ENCODE assay signal across 40 mouse cellular contexts in genomic region chr5:67106261-67106660, GRCm38 (mm10). TPM values are rescaled to one million over a fixed set of nuclear protein-coding genes. Genes with fewer than 3 reads are reported as not detected.
"Had no signal": no experiment of that assay in that cellular context is flagged by ENCODE, and none has a peak within 500 bp of the region (broad histone marks: within the 10 kb centered on the region; RNA-seq: fewer than 3 reads in every experiment).

No protein-coding gene starts in this region.

- H3K9me3 ChIP-seq: limb, embryonic 10.5 days; limb, embryonic 12.5 days; limb, embryonic 13.5 days; limb, embryonic 15.5 days; liver, embryonic 12.5 days; liver, embryonic 13.5 days; liver, embryonic 15.5 days; lung, embryonic 15.5 days; midbrain, embryonic 10.5 days; midbrain, embryonic 12.5 days; midbrain, embryonic 13.5 days; midbrain, embryonic 15.5 days; neural tube, embryonic 12.5 days had no signal

- H3K9ac ChIP-seq: limb, embryonic 12.5 days; limb, embryonic 13.5 days; limb, embryonic 15.5 days; liver, embryonic 12.5 days; liver, embryonic 13.5 days; liver, embryonic 14.5 days; liver, embryonic 15.5 days; liver, postnatal 0 days; lung, embryonic 14.5 days; lung, embryonic 15.5 days; midbrain, embryonic 12.5 days; midbrain, embryonic 13.5 days; midbrain, embryonic 15.5 days; neural tube, embryonic 12.5 days had no signal

- H3K27ac ChIP-seq: limb, embryonic 10.5 days; limb, embryonic 12.5 days; limb, embryonic 13.5 days; limb, embryonic 15.5 days; liver, embryonic 12.5 days; liver, embryonic 13.5 days; liver, embryonic 14.5 days; liver, embryonic 15.5 days; lung, embryonic 15.5 days; macrophage; midbrain, embryonic 10.5 days; midbrain, embryonic 12.5 days; midbrain, embryonic 13.5 days; midbrain, embryonic 15.5 days; neural tube, embryonic 12.5 days had no signal

- H3K36me3 ChIP-seq: limb, embryonic 10.5 days; limb, embryonic 12.5 days; limb, embryonic 13.5 days; limb, embryonic 15.5 days; liver, embryonic 12.5 days; liver, embryonic 13.5 days; liver, embryonic 15.5 days; lung, embryonic 15.5 days; midbrain, embryonic 10.5 days; midbrain, embryonic 12.5 days; midbrain, embryonic 13.5 days; midbrain, embryonic 15.5 days; neural tube, embryonic 12.5 days had no signal

- H3K4me1 ChIP-seq: liver, embryonic 12.5 days; liver, embryonic 13.5 days; liver, embryonic 15.5 days; lung, embryonic 15.5 days; megakaryocyte, embryonic 14.5 days; midbrain, embryonic 15.5 days had no signal

- ATAC-seq: liver, embryonic 12.5 days; liver, postnatal 0 days; lung, postnatal 0 days; midbrain, embryonic 13.5 days; midbrain, embryonic 15.5 days; midbrain, embryonic 16.5 days had no signal

- H3K4me2 ChIP-seq: limb, embryonic 12.5 days; limb, embryonic 13.5 days; limb, embryonic 15.5 days; liver, embryonic 11.5 days; liver, embryonic 12.5 days; liver, embryonic 13.5 days; liver, embryonic 15.5 days; lung, embryonic 14.5 days; lung, embryonic 15.5 days; midbrain, embryonic 11.5 days; midbrain, embryonic 12.5 days; midbrain, embryonic 13.5 days; midbrain, embryonic 15.5 days; neural tube, embryonic 12.5 days had no signal

- DNase-seq: left cerebral cortex, postnatal 4 days; liver; liver, embryonic 13.5 days; liver, postnatal 0 days; lung, adult 18-20 months; lung, adult 2 months; lung, embryonic 14.5 days; lung, postnatal 10 days; lung, postnatal 14 days; lung, postnatal 36 days; lung, postnatal 4 days; midbrain, embryonic 14.5 days had no signal

- H3K4me3 ChIP-seq: limb, embryonic 10.5 days; limb, embryonic 12.5 days; limb, embryonic 13.5 days; limb, embryonic 15.5 days; liver, embryonic 12.5 days; liver, embryonic 13.5 days; liver, embryonic 15.5 days; lung, embryonic 15.5 days; megakaryocyte, embryonic 14.5 days; midbrain, embryonic 10.5 days; midbrain, embryonic 12.5 days; midbrain, embryonic 13.5 days; midbrain, embryonic 15.5 days; myocyte; neural tube, embryonic 12.5 days had no signal

RNA-seq across cellular contexts. Expression of gene Phox2b, which starts 7.2 kb away (rescaled TPM):
- total RNA-seq: left cerebral cortex, postnatal 10 days; left cerebral cortex, postnatal 14 days; left cerebral cortex, postnatal 25 days; left cerebral cortex, postnatal 36 days; left cerebral cortex, postnatal 4 days; liver, adult 2 months; megakaryocyte progenitor cell, adult 5-6 weeks; megakaryocyte, adult 5-6 weeks; megakaryocyte-erythroid progenitor cell, adult 5-6 weeks had no signal
- polyA plus RNA-seq: liver, adult 2 months; liver, postnatal 0 days; macrophage; myocyte had no signal
